Mouse (Mus musculus) ES-Bruce4 (cell line): Measurements from ENCODE around the gene Gm6793.

Source experiments
- CTCF ChIP-seq: IDR thresholded peaks from one replicate; pipeline ENCODE4 v1.8.1; 2011; ENCODE audit warnings: low read depth, low read length
- POLR2A ChIP-seq: IDR thresholded peaks from one replicate; pipeline ENCODE4 v1.8.1; 2011; ENCODE audit warnings: low read length; ENCODE audit not compliant: insufficient read depth

GRCm38 (mm10) chr8:111964849-111965561, 49.8 kb downstream of the Gm6793 start:
- TF ChIP-seq CTCF (no peak), POLR2A (no peak)
